Mouse (Mus musculus) MEL (cell line): Measurements from ENCODE around the gene Hist1h2ad. TPM values are rescaled to one million over a fixed set of nuclear protein-coding genes. Genes with fewer than 3 reads are reported as not detected.

Experiments
- DNase-seq: peaks from one replicate; pipeline ENCODE4 v3.0.0; 2011; ENCODE audit warnings: low read depth, low spot score
- H3K27ac ChIP-seq: 2 replicates; pipeline ENCODE4 v1.5.1; 2012; ENCODE audit warnings: low read depth, mild to moderate bottlenecking, control low read depth, low read length, moderate library complexity; ENCODE audit not compliant: control insufficient read depth
- H3K27me3 ChIP-seq, 2 experiments: fragments of 150-350 bp in 1 of 2; sonication (generic) in 1 of 2; 2 replicates each; pipeline ENCODE4 v1.6.1; 2012; ENCODE audit warnings: low read length in 2 of 2, mild to moderate bottlenecking in 2 of 2, improper control_type of control experiment in 1 of 2, moderate library complexity in 1 of 2; ENCODE audit not compliant: insufficient read depth in 2 of 2, control insufficient read depth in 1 of 2
- H3K36me3 ChIP-seq, 2 experiments: 2 replicates each; pipeline ENCODE4 v1.6.1; 2012 to 2014; ENCODE audit warnings: low read length in 2 of 2, improper control_type of control experiment in 1 of 2, inconsistent platforms in 1 of 2, mild to moderate bottlenecking in 1 of 2; ENCODE audit not compliant: insufficient read depth in 2 of 2, control insufficient read depth in 1 of 2
- H3K4me1 ChIP-seq, 2 experiments: fragments of 150-350 bp in 1 of 2; sonication (generic) in 1 of 2; 2 replicates each; pipeline ENCODE4 v1.6.1; 2012; ENCODE audit warnings: low read length in 2 of 2, improper control_type of control experiment in 1 of 2, mild to moderate bottlenecking in 1 of 2; ENCODE audit not compliant: insufficient read depth in 2 of 2, control insufficient read depth in 1 of 2
- H3K4me3 ChIP-seq, 2 experiments: fragments of 150-350 bp in 1 of 2; sonication (generic) in 1 of 2; 2 replicates each; pipeline ENCODE4 v1.5.1; 2012; ENCODE audit warnings: low read depth in 2 of 2, low read length in 2 of 2, mild to moderate bottlenecking in 2 of 2, moderate library complexity in 2 of 2, control low read depth in 1 of 2, improper control_type of control experiment in 1 of 2; ENCODE audit not compliant: control insufficient read depth in 1 of 2, insufficient read depth in 1 of 2
- H3K79me2 ChIP-seq: 2 replicates; pipeline ENCODE4 v1.6.1; 2012; ENCODE audit warnings: mild to moderate bottlenecking, low read length, moderate library complexity; ENCODE audit not compliant: control insufficient read depth, poor library complexity, insufficient read depth
- H3K9ac ChIP-seq: 2 replicates; pipeline ENCODE4 v1.6.1; 2012; ENCODE audit warnings: low read depth, mild to moderate bottlenecking, control low read depth, low read length, moderate library complexity; ENCODE audit not compliant: control insufficient read depth, poor library complexity, severe bottlenecking
- H3K9me3 ChIP-seq: fragments of 150-350 bp; sonication (generic); replicated peaks from 2 replicates; pipeline ENCODE4 v1.6.1; 2012; ENCODE audit warnings: mild to moderate bottlenecking, low read length, improper control_type of control experiment, moderate library complexity; ENCODE audit not compliant: insufficient read depth
- BHLHE40 ChIP-seq: IDR thresholded peaks from 2 replicates; pipeline ENCODE4 v1.6.1; 2012; ENCODE audit warnings: low read depth, mild to moderate bottlenecking, inconsistent platforms, low read length, improper control_type of control experiment, borderline replicate concordance
- CHD1 ChIP-seq: IDR thresholded peaks from 2 replicates; pipeline ENCODE4 v1.6.1; 2012; ENCODE audit warnings: low read depth, mild to moderate bottlenecking, inconsistent platforms, low read length, improper control_type of control experiment
- CHD2 ChIP-seq: IDR thresholded peaks from 2 replicates; pipeline ENCODE4 v1.6.1; 2011; ENCODE audit warnings: low read length, improper control_type of control experiment
- CTCF ChIP-seq, 3 experiments: IDR thresholded peaks in 2 of 3; conservative IDR thresholded peaks in 1 of 3; 2 replicates each; pipeline ENCODE4 v1.5.1; 2011 to 2012; ENCODE audit warnings: low read length in 3 of 3, low read depth in 2 of 3, mild to moderate bottlenecking in 2 of 3, improper control_type of control experiment in 1 of 3, inconsistent platforms in 1 of 3, mixed read lengths in 1 of 3, moderate library complexity in 1 of 3; ENCODE audit not compliant: control insufficient read depth in 1 of 3, insufficient read depth in 1 of 3, poor library complexity in 1 of 3, severe bottlenecking in 1 of 3
- ETS1 ChIP-seq: IDR thresholded peaks from 2 replicates; pipeline ENCODE4 v1.6.1; 2012; ENCODE audit warnings: low read depth, mild to moderate bottlenecking, inconsistent platforms, low read length, improper control_type of control experiment, moderate library complexity
- GABPA ChIP-seq: IDR thresholded peaks from 2 replicates; pipeline ENCODE4 v1.6.1; 2012; ENCODE audit warnings: low read depth, mild to moderate bottlenecking, inconsistent platforms, low read length, improper control_type of control experiment, moderate library complexity
- HCFC1 ChIP-seq: IDR thresholded peaks from 2 replicates; pipeline ENCODE4 v1.6.1; 2012; ENCODE audit warnings: low read depth, mild to moderate bottlenecking, inconsistent platforms, low read length, improper control_type of control experiment, moderate library complexity
- JUND ChIP-seq: IDR thresholded peaks from 2 replicates; pipeline ENCODE4 v1.6.1; 2011; ENCODE audit warnings: low read depth, mild to moderate bottlenecking, improper control_type of control experiment, low read length
- KAT2A ChIP-seq: conservative IDR thresholded peaks from 2 replicates; pipeline ENCODE4 v1.6.1; 2012; ENCODE audit warnings: low read depth, low read length, improper control_type of control experiment, inconsistent platforms
- MAFK ChIP-seq: IDR thresholded peaks from 2 replicates; pipeline ENCODE4 v1.6.1; 2011; ENCODE audit warnings: low read depth, mild to moderate bottlenecking, low read length, improper control_type of control experiment, borderline replicate concordance
- MAX ChIP-seq: IDR thresholded peaks from 2 replicates; pipeline ENCODE4 v1.6.1; 2011; ENCODE audit warnings: low read length, improper control_type of control experiment
- MAZ ChIP-seq: IDR thresholded peaks from 2 replicates; pipeline ENCODE4 v1.6.1; 2012; ENCODE audit warnings: low read depth, mild to moderate bottlenecking, inconsistent platforms, low read length, improper control_type of control experiment
- MEF2A ChIP-seq: IDR thresholded peaks from 2 replicates; pipeline ENCODE4 v1.6.1; 2014; ENCODE audit warnings: low read depth, mild to moderate bottlenecking, inconsistent platforms, low read length, improper control_type of control experiment; ENCODE audit not compliant: poor library complexity, insufficient replicate concordance, severe bottlenecking; ENCODE audit errors: extremely low read depth
- MYB ChIP-seq: IDR thresholded peaks from 2 replicates; pipeline ENCODE4 v1.6.1; 2011; ENCODE audit warnings: mild to moderate bottlenecking, low read depth, low read length, improper control_type of control experiment
- NRF1 ChIP-seq: IDR thresholded peaks from 2 replicates; pipeline ENCODE4 v1.6.1; 2014; ENCODE audit warnings: low read depth, mild to moderate bottlenecking, inconsistent platforms, low read length, improper control_type of control experiment, moderate library complexity; ENCODE audit not compliant: poor library complexity, insufficient read depth, severe bottlenecking
- POLR2A ChIP-seq, 2 experiments: IDR thresholded peaks; 2 replicates each; pipeline ENCODE4 v1.6.1; 2011 to 2012; ENCODE audit warnings: low read length in 2 of 2, mild to moderate bottlenecking in 2 of 2, control low read depth in 1 of 2, improper control_type of control experiment in 1 of 2, low read depth in 1 of 2, moderate library complexity in 1 of 2; ENCODE audit not compliant: control insufficient read depth in 1 of 2, insufficient read depth in 1 of 2, poor library complexity in 1 of 2
- POLR2AphosphoS2 ChIP-seq: IDR thresholded peaks from 2 replicates; pipeline ENCODE4 v1.6.1; 2011; ENCODE audit warnings: low read length, improper control_type of control experiment
- RAD21 ChIP-seq: IDR thresholded peaks from 2 replicates; pipeline ENCODE4 v1.6.1; 2011; ENCODE audit warnings: mild to moderate bottlenecking, low read depth, low read length, improper control_type of control experiment
- RCOR1 ChIP-seq: IDR thresholded peaks from 2 replicates; pipeline ENCODE4 v1.6.1; 2012; ENCODE audit warnings: low read depth, mild to moderate bottlenecking, inconsistent platforms, low read length, improper control_type of control experiment
- SMC3 ChIP-seq: IDR thresholded peaks from 2 replicates; pipeline ENCODE4 v1.6.1; 2011; ENCODE audit warnings: low read depth, low read length, improper control_type of control experiment
- TBP ChIP-seq: IDR thresholded peaks from 2 replicates; pipeline ENCODE4 v1.8.0; 2011; ENCODE audit warnings: low read depth, low read length, improper control_type of control experiment
- TCF12 ChIP-seq: IDR thresholded peaks from 2 replicates; pipeline ENCODE4 v1.6.1; 2014; ENCODE audit warnings: low read depth, mild to moderate bottlenecking, inconsistent platforms, low read length, improper control_type of control experiment, moderate library complexity
- UBTF ChIP-seq: IDR thresholded peaks from 2 replicates; pipeline ENCODE4 v1.6.1; 2012; ENCODE audit warnings: low read depth, mild to moderate bottlenecking, inconsistent platforms, low read length, improper control_type of control experiment, moderate library complexity, borderline replicate concordance; ENCODE audit not compliant: insufficient read depth
- USF1 ChIP-seq: IDR thresholded peaks from 2 replicates; pipeline ENCODE4 v1.6.1; 2014; ENCODE audit warnings: low read depth, mild to moderate bottlenecking, inconsistent platforms, low read length, improper control_type of control experiment, moderate library complexity
- USF2 ChIP-seq, 2 experiments: IDR thresholded peaks; 2 replicates each; pipeline ENCODE4 v1.6.1; 2011 to 2012; ENCODE audit warnings: improper control_type of control experiment in 2 of 2, low read length in 2 of 2, borderline replicate concordance in 1 of 2, inconsistent platforms in 1 of 2, low read depth in 1 of 2, mild to moderate bottlenecking in 1 of 2; ENCODE audit not compliant: insufficient read depth in 1 of 2
- ZC3H11A ChIP-seq: IDR thresholded peaks from 2 replicates; pipeline ENCODE4 v1.6.1; 2012; ENCODE audit warnings: low read depth, mild to moderate bottlenecking, inconsistent platforms, low read length, improper control_type of control experiment
- ZKSCAN1 ChIP-seq: IDR thresholded peaks from 2 replicates; pipeline ENCODE4 v1.6.1; 2012; ENCODE audit warnings: low read depth, mild to moderate bottlenecking, inconsistent platforms, low read length, improper control_type of control experiment, moderate library complexity
- ZMIZ1 ChIP-seq: IDR thresholded peaks from 2 replicates; pipeline ENCODE4 v1.6.1; 2012; ENCODE audit warnings: low read depth, mild to moderate bottlenecking, inconsistent platforms, low read length, improper control_type of control experiment, moderate library complexity
- ZNF384 ChIP-seq: IDR thresholded peaks from 2 replicates; pipeline ENCODE4 v1.6.1; 2012; ENCODE audit warnings: low read depth, mild to moderate bottlenecking, inconsistent platforms, low read length, improper control_type of control experiment
- polyA plus RNA-seq, 2 experiments: library from polyadenylated mRNA; stranded (reverse) in 1 of 2; unstranded in 1 of 2; fragments of >175 nt in 1 of 2; fragments of >200 nt in 1 of 2; gene quantifications; 2 replicates each; pipeline versions ENCODE4 v1.2.1 to v1.2.4; 2012; ENCODE audit warnings: low replicate concordance in 2 of 2, low read depth in 1 of 2; ENCODE audit not compliant: insufficient read length in 2 of 2, insufficient read depth in 1 of 2, missing spikeins in 1 of 2
- total RNA-seq: library from RNA; depleted of rRNA; stranded (reverse); fragments of 300-350 nt; gene quantifications from 2 replicates; pipeline ENCODE4 v1.2.3, GENCODE M21; 2012

Hist1h2ad gene
- total and polyA plus RNA-seq, 3 experiments = 0.14 to 924 TPM; not detected in 1

GRCm38 (mm10) chr13:23595185-23595584 lies 21.0 kb downstream of the Hist1h2ad start:
- H3K36me3 ChIP-seq = peaks cover 0 to 32% of the 10 kb centered on the region in 2 experiments; a peak in 2 of 4 replicates
- H3K9ac ChIP-seq = no peak overlapping the region
- no peak for DNase-seq
- peaks cover 15 to 32% of the 10 kb centered on the region in 2 experiments for H3K4me1 ChIP-seq
- TF ChIP-seq NRF1 (no peak), ZC3H11A (no peak), TCF12 (no peak)
- TF ChIP-seq, all 39 proteins: peak for 0
- no peaks in the 10 kb centered on the region for H3K27me3 ChIP-seq
- no peaks in the 10 kb centered on the region for H3K79me2 ChIP-seq
- H3K9me3 ChIP-seq = no peaks in the 10 kb centered on the region
- H3K4me3 ChIP-seq = no peak overlapping the region
- no peak overlapping the region for H3K27ac ChIP-seq

- Histone ChIP-seq H3K4me1 (peaks cover 15 to 32% of the 10 kb centered on the region in 2 experiments), H3K27ac (no peak overlapping the region), H3K9ac (0 out of 2 replicates have a peak overlapping the region, but pooled peaks have one; percentile 26)
- no peak for TF ChIP-seq MYB
- no peak for TF ChIP-seq CHD1
- no peak for TF ChIP-seq KAT2A
- no peak for TF ChIP-seq ZKSCAN1
- peak; percentile 67 for TF ChIP-seq TCF12
- no peak for TF ChIP-seq BHLHE40
- TF ChIP-seq CTCF (IDR thresholded peaks at IDR 0.05 in 2 of 3, conservative IDR thresholded peaks at IDR 0.05 in 1 of 3; ENCODE audit: control insufficient read depth in 1 of 3, insufficient read depth in 1 of 3, low read depth in 2 of 3, low read length in 3 of 3, poor library complexity in 1 of 3, severe bottlenecking in 1 of 3) = no peak
- no peak for TF ChIP-seq NRF1
- TF ChIP-seq MAX = no peak
- TF ChIP-seq RAD21 = no peak
- no peak for TF ChIP-seq UBTF
- no peak for TF ChIP-seq POLR2AphosphoS2
- no peak for TF ChIP-seq CHD2
- peak; percentile 37; the same call in 1 of the 2 replicates for TF ChIP-seq ETS1
- TF ChIP-seq POLR2A (IDR thresholded peaks at IDR 0.05; ENCODE audit: control insufficient read depth in 1 of 2, insufficient read depth in 1 of 2, low read depth in 1 of 2, low read length in 2 of 2, poor library complexity in 1 of 2) = no peak
- no peak for TF ChIP-seq GABPA
- TF ChIP-seq MAFK = no peak
- no peak for TF ChIP-seq JUND
- no peak for TF ChIP-seq USF1
- TF ChIP-seq ZMIZ1 = no peak
- TF ChIP-seq USF2 (IDR thresholded peaks at IDR 0.05; ENCODE audit: borderline replicate concordance in 1 of 2, insufficient read depth in 1 of 2, low read depth in 1 of 2, low read length in 2 of 2) = no peak
- no peak for TF ChIP-seq TBP
- no peak for TF ChIP-seq HCFC1
- TF ChIP-seq MEF2A = no peak
- no peak for TF ChIP-seq SMC3
- TF ChIP-seq ZNF384 = no peak
- TF ChIP-seq RCOR1 = 0 out of 2 replicates have a peak, but pooled peaks have one; percentile 11
- TF ChIP-seq MAZ = no peak
These were observed 21.6 kb downstream of the Hist1h2ad start for GRCm38 (mm10) chr13:23595622-23596372.

More at GRCm38 (mm10) chr13:23595622-23596372, 21.6 kb downstream of the Hist1h2ad start:
- no peaks in the 10 kb centered on the region for H3K27me3 ChIP-seq
- no peaks in the 10 kb centered on the region for H3K9me3 ChIP-seq
- peak; percentile 49 for DNase-seq
- peaks cover 0 to 32% of the 10 kb centered on the region in 2 experiments; a peak in 2 of 4 replicates for H3K36me3 ChIP-seq
- H3K79me2 ChIP-seq = no peaks in the 10 kb centered on the region
- H3K4me3 ChIP-seq = no peak overlapping the region
